Mouse (Mus musculus) liver, embryonic 14.5 days (tissue): Measurements from ENCODE around the gene Lgals8.

Experiments
- CTCF ChIP-seq: IDR thresholded peaks from 2 replicates; pipeline ENCODE4 v1.5.1; 2016; ENCODE audit warnings: antibody characterized with exemption, low read depth, control low read depth
- EP300 ChIP-seq: IDR thresholded peaks from 2 replicates; pipeline ENCODE4 v1.6.1; 2016; ENCODE audit warnings: antibody characterized with exemption, low read depth

GRCm38 (mm10) chr13:12395571-12395970 lies 69.2 kb downstream of the Lgals8 start:
- TF ChIP-seq EP300 (no peak), CTCF (no peak)
